Mouse (Mus musculus) brain, embryonic 14.5 days (tissue): ENCODE measurements around the gene Ank2. TPM values are rescaled to one million over a fixed set of nuclear protein-coding genes. Genes with fewer than 3 reads are reported as not detected.
"Not testable (repeated sequence)": the region's sequence is repeated elsewhere in the genome, so short reads cannot be mapped to it uniquely, and the experiment has no call there.

ENCODE experiments used
- DNase-seq: peaks from one replicate; pipeline ENCODE4 v3.0.0-alpha.2; 2011; ENCODE audit warnings: low read depth
- CTCF ChIP-seq: fragments of 200-500 bp; IDR thresholded peaks from 2 replicates; pipeline ENCODE4 v1.5.1; 2012; ENCODE audit warnings: inconsistent platforms, mild to moderate bottlenecking, moderate library complexity, borderline replicate concordance; ENCODE audit not compliant: insufficient read depth, insufficient read length; ENCODE audit errors: extremely low read depth
- POLR2A ChIP-seq: fragments of 200-500 bp; IDR thresholded peaks from 2 replicates; pipeline ENCODE4 v1.6.1; 2012; ENCODE audit warnings: mild to moderate bottlenecking, inconsistent platforms, borderline replicate concordance; ENCODE audit not compliant: poor library complexity, insufficient read depth, insufficient read length, severe bottlenecking; ENCODE audit errors: extremely low read depth
- polyA plus RNA-seq: library from polyadenylated mRNA; depleted of rRNA; stranded (reverse); fragments of >200 nt; gene quantifications from 2 replicates; pipeline ENCODE4 v1.2.3, GENCODE M21; 2012

The Ank2 gene
- polyA plus RNA-seq, 1 experiment, result 187 TPM

DNA sequence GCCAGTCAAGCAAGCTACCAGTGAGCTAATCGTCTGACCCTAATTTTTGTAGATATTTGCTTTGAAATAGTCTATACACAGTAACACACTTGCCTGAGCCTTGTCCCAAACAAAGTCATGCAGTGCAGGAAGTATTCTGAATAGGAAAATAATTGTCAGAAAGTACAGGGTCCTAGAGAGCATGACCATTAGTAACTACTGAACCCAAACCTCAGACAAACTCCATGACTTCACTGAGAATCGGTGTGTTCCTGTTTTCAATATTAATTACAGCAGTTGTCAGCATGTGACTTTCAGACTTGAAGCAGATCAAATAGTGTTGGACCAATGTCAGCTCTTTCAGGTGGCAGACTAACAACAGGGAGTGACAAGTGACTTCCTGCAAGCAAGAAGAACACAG is 14.5 kb upstream of the Ank2 start:
- no peak for DNase-seq
- TF ChIP-seq POLR2A, result no peak
- no peak for TF ChIP-seq CTCF

DNA sequence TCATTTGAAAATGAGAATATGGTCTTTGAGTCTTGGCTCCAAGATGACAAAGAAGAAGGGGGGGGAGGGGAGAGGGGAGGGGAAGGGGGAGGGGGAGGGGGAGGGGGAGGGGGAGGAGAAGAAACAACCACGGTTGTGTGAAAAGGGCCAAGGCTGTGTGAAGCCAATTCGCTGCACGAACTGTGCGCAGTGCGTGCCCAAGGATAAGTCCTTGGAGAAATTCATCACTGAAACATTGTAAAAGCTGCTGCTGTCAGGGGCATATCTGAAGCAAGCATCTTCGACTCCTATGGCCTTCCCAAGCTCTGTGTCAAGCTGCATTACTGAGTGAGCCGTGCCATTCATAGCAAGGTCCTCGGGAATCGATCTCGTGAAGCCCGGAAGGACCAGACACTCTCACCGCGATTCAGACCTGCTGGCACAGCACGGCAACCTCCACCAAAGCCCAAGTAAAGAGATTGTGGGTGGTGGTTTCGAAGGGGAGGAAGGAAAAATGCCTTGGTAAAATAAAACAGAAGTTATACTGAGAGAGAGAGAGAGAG is 13.7 kb upstream of the Ank2 start:
- TF ChIP-seq POLR2A, result no peak
- no peak for TF ChIP-seq CTCF
- DNase-seq, result no peak

DNA sequence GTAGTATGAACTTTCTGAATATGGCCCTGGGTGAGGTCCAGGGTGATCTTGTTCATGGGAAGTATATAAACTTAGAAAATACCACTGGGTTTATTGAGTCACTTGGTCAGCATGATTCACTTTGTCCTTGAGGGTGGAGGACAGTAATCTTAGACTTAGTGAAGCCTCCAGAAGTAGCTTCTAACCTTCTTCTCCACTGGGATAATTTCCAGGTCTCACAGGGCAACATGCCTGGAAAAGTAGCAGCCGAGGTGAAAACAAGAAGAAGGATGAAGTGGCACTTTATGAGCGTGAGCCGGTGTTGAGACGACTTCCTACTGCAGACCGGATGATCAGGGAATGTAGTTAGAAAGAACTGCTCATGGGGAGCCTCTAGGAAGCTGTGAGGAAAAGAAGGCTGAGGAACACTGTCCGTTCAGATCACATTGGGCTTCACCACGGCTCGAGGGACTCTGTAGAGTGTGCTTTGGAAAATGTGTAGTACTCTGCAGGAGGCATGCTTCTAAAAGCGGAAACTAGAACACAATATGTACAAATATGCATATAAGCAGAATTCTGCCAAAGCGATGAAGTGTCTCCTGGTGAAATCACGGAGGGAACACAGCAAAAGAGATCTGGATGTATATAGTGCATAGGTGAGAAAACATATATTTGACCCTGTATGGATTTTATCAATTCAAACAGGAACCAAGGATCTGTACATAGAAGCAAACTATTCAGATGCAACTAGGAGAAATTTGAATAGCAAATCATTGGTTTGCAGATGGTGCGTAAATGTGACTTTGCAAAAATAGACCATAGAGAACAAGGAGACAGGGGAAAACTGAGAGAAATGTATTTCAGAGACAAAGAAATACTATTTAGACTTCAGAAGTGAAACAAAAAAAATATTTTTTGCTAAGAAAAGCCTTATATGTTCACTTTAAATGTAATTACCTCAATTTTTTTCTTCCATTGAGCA is 12.9 kb upstream of the Ank2 start:
- no peak for DNase-seq

DNA sequence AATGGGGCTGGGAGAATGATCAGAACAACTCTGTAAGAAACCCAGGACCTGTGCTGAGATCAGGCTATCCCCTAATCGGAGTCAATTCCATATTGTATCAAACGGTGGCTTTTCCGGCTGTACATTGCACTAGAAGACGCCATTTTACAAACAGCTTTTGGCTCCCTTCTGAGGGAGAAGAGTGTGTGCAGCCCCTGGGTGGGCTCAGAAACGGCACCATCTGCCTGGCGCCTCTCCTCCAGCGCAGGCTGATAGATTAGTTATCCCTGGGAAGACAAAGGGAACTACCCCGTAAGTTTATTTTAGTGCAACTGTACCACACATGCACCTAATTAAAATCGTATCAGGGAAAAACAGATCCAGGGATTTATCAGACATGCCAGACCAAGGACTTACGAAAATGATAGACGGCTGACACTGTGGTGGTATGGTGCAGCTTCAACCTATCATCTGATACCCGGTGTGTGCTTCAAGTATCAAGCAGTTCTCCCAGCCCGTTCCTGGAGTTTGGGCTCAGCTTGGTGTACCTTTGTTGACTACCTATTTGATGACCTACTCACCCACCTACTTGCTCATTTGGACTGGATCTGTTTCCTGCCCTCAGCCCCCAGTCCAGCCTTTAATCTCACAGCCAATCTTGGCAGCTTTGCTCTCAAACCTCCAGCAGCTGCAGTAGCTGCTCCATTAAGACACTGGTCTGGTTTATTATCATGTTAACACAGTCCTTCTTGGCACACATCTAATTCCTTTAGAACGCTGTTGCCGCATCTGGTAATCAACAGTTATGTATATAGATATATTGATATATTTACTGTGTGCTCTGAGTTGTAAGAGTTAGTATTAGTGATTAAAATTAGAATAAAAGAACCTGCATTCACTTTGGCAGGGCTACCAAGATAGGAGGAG is 9.0 kb upstream of the Ank2 start:
- TF ChIP-seq POLR2A (no peak), CTCF (no peak)
- peak; percentile 63 for DNase-seq

More for the DNA sequence above, 12.9 kb upstream of the Ank2 start:
- TF ChIP-seq POLR2A (no peak), CTCF (no peak)

DNA sequence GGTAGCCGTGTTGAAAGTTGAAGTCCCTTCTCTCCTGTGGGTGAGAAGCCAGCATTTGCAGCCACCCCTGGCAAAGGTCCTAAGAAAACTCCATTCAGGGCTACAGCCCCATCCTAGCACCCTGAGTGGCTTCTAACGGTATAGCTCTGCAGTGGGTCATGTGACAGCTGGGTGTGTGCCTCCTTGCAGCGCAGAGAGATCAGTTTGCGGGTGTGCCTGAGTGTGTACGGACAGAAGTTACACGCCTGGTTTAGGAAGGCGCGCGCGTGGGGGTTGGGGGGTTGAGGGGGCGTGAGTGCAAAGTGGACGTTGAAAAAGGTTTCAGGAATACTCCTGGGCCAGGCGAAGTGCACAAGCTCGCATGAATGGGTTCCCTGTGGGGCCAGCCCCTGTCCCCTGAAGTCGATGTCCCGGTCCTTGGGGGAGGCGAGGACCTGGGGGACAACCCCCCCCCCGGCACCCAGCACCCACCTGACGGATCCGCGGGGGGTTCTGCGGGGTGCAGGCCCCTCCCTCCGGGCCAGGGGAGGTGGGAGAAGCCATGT is 881 bp downstream of the Ank2 start:
- TF ChIP-seq POLR2A (no peak), CTCF (no peak)
- peak; percentile 77 for DNase-seq

DNA sequence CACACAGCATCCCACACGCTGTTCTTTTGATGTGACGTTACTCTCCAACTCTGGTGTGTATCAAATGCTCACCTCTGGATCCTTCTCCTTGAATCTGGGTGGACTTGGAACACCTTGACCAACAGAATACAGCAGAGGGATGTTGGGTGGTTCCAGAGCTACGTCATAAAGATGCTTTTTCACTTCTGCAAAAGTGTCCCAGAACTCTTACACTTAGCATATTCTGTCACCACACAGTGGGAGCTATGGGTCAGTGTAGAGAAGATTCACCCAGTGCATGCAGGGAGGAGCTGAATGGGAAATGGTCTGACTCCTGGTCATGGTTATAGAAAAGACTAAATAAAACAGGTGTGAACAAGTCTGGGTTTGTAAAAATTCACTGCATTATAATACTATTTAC is 6.5 kb downstream of the Ank2 start:
- no peak for DNase-seq
- no peak for TF ChIP-seq CTCF
- TF ChIP-seq POLR2A, result no peak

DNA sequence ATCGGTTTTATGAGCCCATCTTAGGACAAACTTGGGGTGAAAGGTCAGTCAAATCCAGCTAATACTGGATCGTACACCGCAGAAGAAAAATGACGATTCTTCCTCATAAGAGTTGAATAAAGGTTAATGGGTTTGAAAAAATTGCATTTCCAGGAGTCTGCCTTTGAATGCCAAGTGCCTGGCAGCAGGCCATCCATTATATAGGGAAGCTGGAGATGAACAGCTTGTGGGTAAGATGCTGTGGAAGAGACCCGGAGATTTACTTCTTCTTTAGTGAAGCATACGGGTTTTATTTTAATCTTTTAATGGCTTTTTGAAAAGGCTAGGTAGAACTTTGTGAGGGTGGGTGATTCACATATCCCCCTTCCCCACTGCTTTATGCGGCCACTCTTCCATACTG is 11.8 kb downstream of the Ank2 start:
- TF ChIP-seq CTCF (no peak), POLR2A (no peak)
- DNase-seq, result peak; percentile 79

DNA sequence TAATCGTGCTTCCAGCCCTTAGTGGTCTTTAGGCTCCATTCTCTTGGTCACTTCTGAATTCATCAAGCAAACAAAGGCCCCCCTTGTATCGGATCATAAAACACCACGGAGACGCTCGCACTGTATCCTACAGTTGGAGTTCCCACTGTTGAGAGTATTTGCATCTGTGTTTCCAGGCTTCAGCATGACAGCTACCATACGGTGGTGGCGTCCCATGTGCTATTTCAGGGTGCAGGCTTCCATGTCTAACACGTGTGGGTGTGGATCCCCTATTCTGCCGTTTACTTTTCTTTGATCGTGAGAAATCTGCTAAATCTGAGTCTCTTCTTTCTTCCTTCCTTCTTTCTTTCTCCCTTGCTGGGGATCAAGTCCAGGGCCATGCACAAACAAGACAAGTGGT is 14.0 kb downstream of the Ank2 start:
- TF ChIP-seq CTCF, result no peak
- no peak for TF ChIP-seq POLR2A
- peak; percentile 55 for DNase-seq

DNA sequence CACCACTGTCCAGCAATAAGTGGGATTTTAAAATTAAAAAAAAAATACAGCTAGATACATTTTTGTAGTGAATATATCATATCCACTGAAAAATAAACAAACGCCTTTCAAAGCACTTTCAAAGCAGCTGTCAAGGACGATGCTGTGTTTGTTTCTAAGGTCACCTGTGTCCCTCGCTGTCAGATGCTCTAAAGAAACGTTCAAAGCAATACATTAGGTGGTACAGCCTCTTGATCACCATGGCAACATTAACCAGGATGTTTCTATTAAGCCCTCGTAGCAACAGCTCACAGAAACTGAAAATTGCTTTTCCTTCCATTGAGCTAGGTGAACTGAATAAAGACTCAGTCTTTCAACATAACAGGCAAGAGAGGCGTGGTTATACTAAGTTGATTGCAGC is 17.5 kb downstream of the Ank2 start:
- TF ChIP-seq CTCF (no peak), POLR2A (no peak)
- DNase-seq, result peak; percentile 74

DNA sequence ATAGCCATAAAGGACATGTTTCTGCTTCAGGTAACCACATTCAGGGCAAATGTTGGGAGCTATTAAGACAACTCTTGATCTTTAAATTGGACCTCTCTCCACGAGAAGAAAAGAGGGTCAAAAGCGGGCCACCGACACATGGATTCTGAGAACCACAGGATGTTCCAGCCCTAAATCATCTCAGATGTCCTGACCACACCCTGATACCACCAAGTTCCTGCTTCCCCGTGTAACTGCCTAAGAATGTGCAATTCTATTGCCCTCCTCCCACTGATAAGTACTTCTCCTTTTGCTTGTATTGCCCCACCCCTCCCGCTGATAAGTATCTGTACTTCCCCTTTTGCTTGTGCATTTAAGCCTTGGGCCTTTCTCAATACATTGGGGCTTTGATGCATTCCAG is 18.8 kb downstream of the Ank2 start:
- DNase-seq, result not testable (repeated sequence)

DNA sequence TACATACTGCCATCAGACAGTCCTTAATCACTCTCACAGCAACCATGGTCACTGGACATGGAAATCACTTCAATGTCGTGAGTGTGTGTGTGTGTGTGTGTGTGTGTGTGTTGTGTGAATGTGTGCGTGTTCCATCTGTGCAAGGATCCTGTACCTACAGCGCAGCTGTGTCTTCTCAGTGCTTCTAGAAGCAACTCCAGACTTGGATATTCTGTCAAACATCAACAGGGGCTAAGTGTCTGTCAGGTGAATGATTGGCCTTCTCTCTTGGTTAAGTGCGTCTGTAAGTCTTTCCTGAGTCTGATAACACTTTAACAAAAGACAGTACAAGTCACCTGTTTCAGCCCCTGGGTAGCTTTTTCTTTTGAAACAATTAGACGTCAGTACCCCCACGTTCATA is 25.0 kb downstream of the Ank2 start:
- DNase-seq, result no peak
- no peak for TF ChIP-seq POLR2A
- TF ChIP-seq CTCF, result no peak
